Mouse (Mus musculus) gonadal fat pad, adult 2 months (tissue): ENCODE measurements around the gene Olfr649. TPM values are rescaled to one million over a fixed set of nuclear protein-coding genes. Genes with fewer than 3 reads are reported as not detected.

ENCODE experiments used
- polyA plus RNA-seq: library from polyadenylated mRNA; depleted of rRNA; stranded (reverse); fragments of >200 nt; gene quantifications from 2 replicates; pipeline ENCODE4 v1.2.3, GENCODE M21; 2012; rRNA removed

Gene Olfr649
- polyA plus RNA-seq, 1 experiment, result not detected

Other genes with a start within 250 kb of the Olfr649 start
- not detected in 2 replicates for gene Olfr635, start 224.8 kb downstream of the Olfr649 start, polyA plus RNA-seq
- gene Olfr638, start 197.2 kb downstream of the Olfr649 start, polyA plus RNA-seq, result not detected in 2 replicates
- gene Olfr639, start 178.7 kb downstream of the Olfr649 start, polyA plus RNA-seq, result not detected in 2 replicates
- gene Olfr640, start 170.4 kb downstream of the Olfr649 start, polyA plus RNA-seq, result not detected in 2 replicates
- not detected in 2 replicates for gene Olfr641, start 160.5 kb downstream of the Olfr649 start, polyA plus RNA-seq
- gene Olfr642, start 143.3 kb downstream of the Olfr649 start, polyA plus RNA-seq, result not detected in 2 replicates
- gene 4930516K23Rik, start 134.5 kb downstream of the Olfr649 start, polyA plus RNA-seq, result not detected in 2 replicates
- not detected in 2 replicates for gene Olfr644, start 124.1 kb downstream of the Olfr649 start, polyA plus RNA-seq
- gene Olfr645, start 110.5 kb downstream of the Olfr649 start, polyA plus RNA-seq, result not detected in 2 replicates
- gene Olfr646, start 91.1 kb downstream of the Olfr649 start, polyA plus RNA-seq, result not detected in 2 replicates
- 0.14 and 0.34 TPM in 2 replicates for gene Ubqln5, start 66.2 kb downstream of the Olfr649 start, polyA plus RNA-seq
- gene Olfr643, start 58.6 kb downstream of the Olfr649 start, polyA plus RNA-seq, result not detected in 2 replicates
- 1.6 and 2.4 TPM in 2 replicates for gene Ubqln3, start 52.7 kb downstream of the Olfr649 start, polyA plus RNA-seq
- gene Ubqlnl, start 45.4 kb downstream of the Olfr649 start, polyA plus RNA-seq, result 2.4 TPM in 2 replicates
- 0.05 TPM in 1 of 2 replicates, not detected in the other for gene Olfm5, start 31.2 kb downstream of the Olfr649 start, polyA plus RNA-seq
- gene Olfr648, start 12.6 kb downstream of the Olfr649 start, polyA plus RNA-seq, result 0.05 TPM in 1 of 2 replicates, not detected in the other
- gene Trim6, start 22.8 kb upstream of the Olfr649 start, polyA plus RNA-seq, result 1.3 TPM in 2 replicates
- 4.7 and 5.2 TPM in 2 replicates for gene Trim34a, start 48.5 kb upstream of the Olfr649 start, polyA plus RNA-seq
- 0.42 TPM in 2 replicates for gene Trim5, start 92.1 kb upstream of the Olfr649 start, polyA plus RNA-seq
- 3.6 and 3.8 TPM in 2 replicates for gene Trim12a, start 119.5 kb upstream of the Olfr649 start, polyA plus RNA-seq
- gene Trim34b, start 133.5 kb upstream of the Olfr649 start, polyA plus RNA-seq, result 3.6 and 4.3 TPM in 2 replicates
- gene Trim12c, start 157.4 kb upstream of the Olfr649 start, polyA plus RNA-seq, result 5.0 and 5.3 TPM in 2 replicates
- gene Trim30b, start 173.9 kb upstream of the Olfr649 start, polyA plus RNA-seq, result 0.11 and 0.12 TPM in 2 replicates
- 0.14 and 0.18 TPM in 2 replicates for gene Trim30c, start 204.9 kb upstream of the Olfr649 start, polyA plus RNA-seq